Mouse (Mus musculus) adrenal gland (tissue): Measurements from ENCODE around the gene Wdr43.

Experiments used
- intact Hi-C: fragments of 180-260 bp; cut with DNase I; formaldehyde crosslinking; loops from one replicate; pipeline ENCODE4 v1.15.1; 2025

Wdr43 gene

GRCm38 (mm10) chr17:71697896-71698618 lies 82.4 kb downstream of the Wdr43 start:
- intact Hi-C loops, result loop anchor here (10.0 kb wide), 1 partner anchor 177 kb away; no protein-coding TSS in a partner anchor

- intact Hi-C loops, result loop anchor here (10.0 kb wide), 1 partner anchor 176 kb away; no protein-coding TSS in a partner anchor
Observed at GRCm38 (mm10) chr17:71698619-71698956, 82.9 kb downstream of the Wdr43 start.

GRCm38 (mm10) chr17:71705113-71705512 lies 89.4 kb downstream of the Wdr43 start:
- intact Hi-C loops, result no loop called here

- intact Hi-C loops, result no loop called here
Observed at GRCm38 (mm10) chr17:71705550-71706480, 90.1 kb downstream of the Wdr43 start.

- intact Hi-C loops, result no loop called here
Observed at GRCm38 (mm10) chr17:71707715-71708114, 92.0 kb downstream of the Wdr43 start.
